Mouse (Mus musculus): Measurements from ENCODE around the gene Grk2. TPM values are rescaled to one million over a fixed set of nuclear protein-coding genes. Genes with fewer than 3 reads are reported as not detected.

The Grk2 gene
- 15.9 and 20.0 TPM in 2 replicates for polyA plus RNA-seq (2015; fragmentation: Nextera tagmentation; extraction: Ambion mirVana)

GRCm38 (mm10) chr19:4306190-4306577, at the start of gene Grk2:
Grk2 (minus strand) TSS chr19:4306222.
- WGBS: 0% methylated on average over 14 of the region's 46 CpGs
- H3K4me1 ChIP-seq (ENCODE audit: insufficient read depth, low read length): peaks cover 46% of the 10 kb centered on the region
- no peaks in the 10 kb centered on the region for H3K27me3 ChIP-seq (ENCODE audit: insufficient read depth, low read length)
- peak within 1 kb of the TSS; percentile 98 for H3K4me3 ChIP-seq (ENCODE audit: low read length)
- no peaks in the 10 kb centered on the region for H3K9me3 ChIP-seq (ENCODE audit: low read length)
- H3K36me3 ChIP-seq (ENCODE audit: insufficient read depth, low read length): no peaks in the 10 kb centered on the region
- H3K4me2 ChIP-seq (replicated peaks; ENCODE audit: low read depth, low read length): peak within 1 kb of the TSS; percentile 77
- peak within 1 kb of the TSS; percentile 97 for H3K9ac ChIP-seq (replicated peaks; ENCODE audit: low read length)
- H3K27ac ChIP-seq (ENCODE audit: low read length): peak within 1 kb of the TSS; percentile 85
- peak; percentile 82 for ATAC-seq (ENCODE audit: low FRiP score, low TSS enrichment)

- peaks cover 35% of the 10 kb centered on the region for H3K36me3 ChIP-seq (ENCODE audit: insufficient read depth, low read length)
- H3K4me3 ChIP-seq (ENCODE audit: low read length): no peak overlapping the region
- no peak overlapping the region for H3K9ac ChIP-seq (replicated peaks; ENCODE audit: low read length)
- WGBS: 94% methylated on average over 2 of the region's 2 CpGs
- H3K4me1 ChIP-seq (ENCODE audit: insufficient read depth, low read length): no peaks in the 10 kb centered on the region
- no peak overlapping the region for H3K4me2 ChIP-seq (replicated peaks; ENCODE audit: low read depth, low read length)
- H3K27me3 ChIP-seq (ENCODE audit: insufficient read depth, low read length): no peaks in the 10 kb centered on the region
- no peak overlapping the region for H3K27ac ChIP-seq (ENCODE audit: low read length)
- no peaks in the 10 kb centered on the region for H3K9me3 ChIP-seq (ENCODE audit: low read length)
- ATAC-seq (ENCODE audit: low FRiP score, low TSS enrichment): no peak
These were observed 43.4 kb upstream of the Grk2 start for GRCm38 (mm10) chr19:4349455-4349854.

GRCm38 (mm10) chr19:4346479-4346878, 40.5 kb upstream of the Grk2 start:
- Histone ChIP-seq H3K27ac (ENCODE audit: low read length) (no peak overlapping the region), H3K27me3 (ENCODE audit: insufficient read depth, low read length) (no peaks in the 10 kb centered on the region), H3K9me3 (ENCODE audit: low read length) (no peaks in the 10 kb centered on the region), H3K4me3 (ENCODE audit: low read length) (no peak overlapping the region), H3K36me3 (ENCODE audit: insufficient read depth, low read length) (peaks cover 39% of the 10 kb centered on the region), H3K9ac (replicated peaks; ENCODE audit: low read length) (no peak overlapping the region), H3K4me1 (ENCODE audit: insufficient read depth, low read length) (no peaks in the 10 kb centered on the region), H3K4me2 (replicated peaks; ENCODE audit: low read depth, low read length) (no peak overlapping the region)
- ATAC-seq (ENCODE audit: low FRiP score, low TSS enrichment): no peak
- 94% methylated on average over 1 of the region's 1 CpGs for WGBS

- Histone ChIP-seq H3K4me3 (ENCODE audit: low read length) (no peak overlapping the region), H3K4me2 (replicated peaks; ENCODE audit: low read depth, low read length) (no peak overlapping the region), H3K9me3 (ENCODE audit: low read length) (no peaks in the 10 kb centered on the region), H3K27ac (ENCODE audit: low read length) (no peak overlapping the region), H3K9ac (replicated peaks; ENCODE audit: low read length) (no peak overlapping the region), H3K27me3 (ENCODE audit: insufficient read depth, low read length) (no peaks in the 10 kb centered on the region), H3K36me3 (ENCODE audit: insufficient read depth, low read length) (peaks cover 30% of the 10 kb centered on the region), H3K4me1 (ENCODE audit: insufficient read depth, low read length) (peaks cover 10% of the 10 kb centered on the region)
- WGBS: 29% methylated on average over 2 of the region's 2 CpGs
- no peak for ATAC-seq (ENCODE audit: low FRiP score, low TSS enrichment)
These were observed 32.1 kb upstream of the Grk2 start for GRCm38 (mm10) chr19:4338162-4338561.

GRCm38 (mm10) chr19:4333791-4334190, 27.8 kb upstream of the Grk2 start:
- 0% methylated on average over 16 of the region's 16 CpGs for WGBS
- H3K4me3 ChIP-seq (ENCODE audit: low read length): peak overlapping the region; percentile 50
- peak overlapping the region; percentile 57 for H3K4me2 ChIP-seq (replicated peaks; ENCODE audit: low read depth, low read length)
- peak overlapping the region; percentile 80 for H3K27ac ChIP-seq (ENCODE audit: low read length)
- peak overlapping the region; percentile 64 for H3K9ac ChIP-seq (replicated peaks; ENCODE audit: low read length)
- H3K36me3 ChIP-seq (ENCODE audit: insufficient read depth, low read length): peaks cover 20% of the 10 kb centered on the region
- H3K9me3 ChIP-seq (ENCODE audit: low read length): no peaks in the 10 kb centered on the region
- no peaks in the 10 kb centered on the region for H3K27me3 ChIP-seq (ENCODE audit: insufficient read depth, low read length)
- ATAC-seq (ENCODE audit: low FRiP score, low TSS enrichment): peak; percentile 100
- peaks cover 28% of the 10 kb centered on the region for H3K4me1 ChIP-seq (ENCODE audit: insufficient read depth, low read length)

GRCm38 (mm10) chr19:4333100-4333775, 27.2 kb upstream of the Grk2 start:
- Histone ChIP-seq H3K9ac (replicated peaks; ENCODE audit: low read length) (peak overlapping the region; percentile 64), H3K4me1 (ENCODE audit: insufficient read depth, low read length) (peaks cover 28% of the 10 kb centered on the region), H3K27me3 (ENCODE audit: insufficient read depth, low read length) (no peaks in the 10 kb centered on the region), H3K36me3 (ENCODE audit: insufficient read depth, low read length) (peaks cover 22% of the 10 kb centered on the region), H3K9me3 (ENCODE audit: low read length) (no peaks in the 10 kb centered on the region), H3K4me3 (ENCODE audit: low read length) (peak overlapping the region; percentile 50), H3K4me2 (replicated peaks; ENCODE audit: low read depth, low read length) (peak overlapping the region; percentile 57), H3K27ac (ENCODE audit: low read length) (peak overlapping the region; percentile 80)
- peak; percentile 24; the same call in 1 of the 2 replicates for ATAC-seq (ENCODE audit: low FRiP score, low TSS enrichment)
- WGBS: under 1% methylated on average over 13 of the region's 13 CpGs

GRCm38 (mm10) chr19:4332653-4333052, 26.6 kb upstream of the Grk2 start:
- H3K36me3 ChIP-seq (ENCODE audit: insufficient read depth, low read length): peaks cover 27% of the 10 kb centered on the region
- peak overlapping the region; percentile 64 for H3K9ac ChIP-seq (replicated peaks; ENCODE audit: low read length)
- 0% methylated on average over 4 of the region's 4 CpGs for WGBS
- H3K4me1 ChIP-seq (ENCODE audit: insufficient read depth, low read length): peaks cover 28% of the 10 kb centered on the region
- peak overlapping the region; percentile 57 for H3K4me2 ChIP-seq (replicated peaks; ENCODE audit: low read depth, low read length)
- H3K4me3 ChIP-seq (ENCODE audit: low read length): peak overlapping the region; percentile 50
- ATAC-seq (ENCODE audit: low FRiP score, low TSS enrichment): no peak
- no peaks in the 10 kb centered on the region for H3K9me3 ChIP-seq (ENCODE audit: low read length)
- H3K27me3 ChIP-seq (ENCODE audit: insufficient read depth, low read length): no peaks in the 10 kb centered on the region
- peak overlapping the region; percentile 80 for H3K27ac ChIP-seq (ENCODE audit: low read length)

GRCm38 (mm10) chr19:4331273-4331672, 25.3 kb upstream of the Grk2 start:
- Histone ChIP-seq H3K27ac (ENCODE audit: low read length) (no peak overlapping the region), H3K4me3 (ENCODE audit: low read length) (no peak overlapping the region), H3K4me2 (replicated peaks; ENCODE audit: low read depth, low read length) (no peak overlapping the region), H3K9ac (replicated peaks; ENCODE audit: low read length) (no peak overlapping the region), H3K4me1 (ENCODE audit: insufficient read depth, low read length) (peaks cover 28% of the 10 kb centered on the region), H3K9me3 (ENCODE audit: low read length) (no peaks in the 10 kb centered on the region), H3K27me3 (ENCODE audit: insufficient read depth, low read length) (no peaks in the 10 kb centered on the region), H3K36me3 (ENCODE audit: insufficient read depth, low read length) (peaks cover 41% of the 10 kb centered on the region)
- WGBS: 73% methylated on average over 3 of the region's 3 CpGs
- ATAC-seq (ENCODE audit: low FRiP score, low TSS enrichment): no peak

GRCm38 (mm10) chr19:4330603-4331002, 24.6 kb upstream of the Grk2 start:
- H3K9ac ChIP-seq (replicated peaks; ENCODE audit: low read length): no peak overlapping the region
- ATAC-seq (ENCODE audit: low FRiP score, low TSS enrichment): no peak
- no peak overlapping the region for H3K27ac ChIP-seq (ENCODE audit: low read length)
- 74% methylated on average over 2 of the region's 2 CpGs for WGBS
- no peaks in the 10 kb centered on the region for H3K27me3 ChIP-seq (ENCODE audit: insufficient read depth, low read length)
- H3K4me3 ChIP-seq (ENCODE audit: low read length): no peak overlapping the region
- no peak overlapping the region for H3K4me2 ChIP-seq (replicated peaks; ENCODE audit: low read depth, low read length)
- H3K9me3 ChIP-seq (ENCODE audit: low read length): no peaks in the 10 kb centered on the region
- peaks cover 28% of the 10 kb centered on the region for H3K4me1 ChIP-seq (ENCODE audit: insufficient read depth, low read length)
- H3K36me3 ChIP-seq (ENCODE audit: insufficient read depth, low read length): peaks cover 47% of the 10 kb centered on the region

- H3K4me2 ChIP-seq (replicated peaks; ENCODE audit: low read depth, low read length): no peak overlapping the region
- peaks cover 18% of the 10 kb centered on the region for H3K4me1 ChIP-seq (ENCODE audit: insufficient read depth, low read length)
- H3K4me3 ChIP-seq (ENCODE audit: low read length): no peak overlapping the region
- no peaks in the 10 kb centered on the region for H3K27me3 ChIP-seq (ENCODE audit: insufficient read depth, low read length)
- H3K9ac ChIP-seq (replicated peaks; ENCODE audit: low read length): no peak overlapping the region
- H3K36me3 ChIP-seq (ENCODE audit: insufficient read depth, low read length): peaks cover 65% of the 10 kb centered on the region
- no peak overlapping the region for H3K27ac ChIP-seq (ENCODE audit: low read length)
- no peaks in the 10 kb centered on the region for H3K9me3 ChIP-seq (ENCODE audit: low read length)
- no peak for ATAC-seq (ENCODE audit: low FRiP score, low TSS enrichment)
- 92% methylated on average over 8 of the region's 8 CpGs for WGBS
These were observed 22.8 kb upstream of the Grk2 start for GRCm38 (mm10) chr19:4328737-4329304.

Data from kidney, embryonic 16.5 days (tissue).